Mouse (Mus musculus): ENCODE data around the gene Ddit4.

The Ddit4 gene

GRCm38 (mm10) chr10:59972534-59972933, 20.9 kb upstream of the Ddit4 start:
- DNase-seq (ENCODE audit: low read depth, low spot score): no peak

- no peak for DNase-seq (ENCODE audit: low read depth, low spot score)
Measured at GRCm38 (mm10) chr10:59971813-59972212, 20.2 kb upstream of the Ddit4 start.

DNA sequence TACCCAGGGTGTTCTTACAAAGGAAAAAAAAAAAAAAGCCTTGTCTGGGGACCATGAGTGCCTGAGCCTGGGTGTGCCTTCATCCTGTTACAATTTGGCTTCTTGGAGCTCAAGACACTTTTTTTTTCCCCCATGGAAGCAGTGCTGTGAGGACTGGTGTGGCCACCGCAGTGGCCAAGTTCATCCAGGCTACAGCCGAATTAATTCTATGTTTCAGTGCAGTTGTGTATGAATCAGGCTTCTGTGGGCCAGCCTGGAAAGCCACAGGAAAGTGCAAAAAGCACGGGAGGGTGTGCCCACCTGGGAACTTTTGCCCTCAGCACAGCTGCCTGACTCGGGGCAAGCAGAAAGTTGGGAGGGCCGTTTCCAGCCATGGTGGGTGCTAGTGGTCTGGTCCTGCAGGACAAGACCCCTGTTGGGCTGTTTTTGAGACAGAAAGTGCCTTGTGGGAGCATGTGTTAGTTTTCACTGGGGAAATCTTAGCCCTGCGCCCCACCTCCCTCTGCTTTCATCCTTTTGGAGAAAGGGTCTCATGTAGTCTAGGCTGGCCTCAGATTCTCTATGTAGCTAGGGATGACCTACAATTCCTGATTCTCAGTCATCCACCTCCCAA, 18.9 kb upstream of the Ddit4 start:
- DNase-seq (ENCODE audit: low read depth, low spot score): no peak

GRCm38 (mm10) chr10:59969821-59970449, 18.3 kb upstream of the Ddit4 start:
- peak; percentile 73 for DNase-seq (ENCODE audit: low read depth, low spot score)

GRCm38 (mm10) chr10:59967309-59967942, 15.8 kb upstream of the Ddit4 start:
- no peak for DNase-seq (ENCODE audit: low read depth, low spot score)

GRCm38 (mm10) chr10:59966743-59967142, 15.1 kb upstream of the Ddit4 start:
- DNase-seq (ENCODE audit: low read depth, low spot score): no peak

GRCm38 (mm10) chr10:59965788-59966187, 14.2 kb upstream of the Ddit4 start:
- DNase-seq (ENCODE audit: low read depth, low spot score): no peak

DNA sequence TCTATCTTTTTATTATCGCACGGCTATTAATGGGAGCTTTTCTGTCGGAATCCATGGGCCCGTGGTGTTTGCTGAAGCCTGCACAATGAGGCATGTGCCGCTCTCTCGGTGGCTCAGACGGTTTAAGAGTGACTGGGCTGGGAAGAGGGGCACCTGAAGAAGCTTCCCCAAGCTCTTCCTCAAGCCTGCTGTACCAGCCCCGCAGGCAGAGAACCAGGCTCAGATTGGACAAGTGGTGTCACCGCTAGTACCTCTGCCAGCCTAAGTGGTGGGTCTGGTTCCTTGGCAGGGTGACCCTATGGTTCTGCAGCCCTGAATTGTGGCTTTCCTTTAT, 13.7 kb upstream of the Ddit4 start:
- DNase-seq (ENCODE audit: low read depth, low spot score): no peak

- DNase-seq (ENCODE audit: low read depth, low spot score): peak; percentile 72
Measured at GRCm38 (mm10) chr10:59964504-59965361, 13.1 kb upstream of the Ddit4 start.

DNA sequence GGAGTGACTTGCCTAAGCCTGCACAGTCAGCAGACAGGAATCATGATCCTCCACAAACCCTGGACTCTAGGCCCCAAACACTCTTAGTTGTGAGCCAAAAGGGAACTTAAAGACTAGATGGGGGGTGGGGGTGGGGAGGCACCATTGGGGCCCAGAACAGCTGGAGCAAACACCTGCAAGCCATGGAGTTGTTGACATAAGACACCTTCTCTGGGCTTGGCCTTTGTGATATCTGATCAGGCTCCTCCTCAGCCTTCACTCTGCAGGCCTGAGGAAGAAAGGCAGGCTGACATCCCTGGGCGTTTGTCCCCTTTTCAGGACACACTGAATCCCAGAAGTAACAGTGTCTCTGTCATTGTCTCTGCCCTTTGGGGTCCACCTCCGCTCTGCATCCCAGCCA, 12.0 kb upstream of the Ddit4 start:
- DNase-seq (ENCODE audit: low read depth, low spot score): no peak

DNA sequence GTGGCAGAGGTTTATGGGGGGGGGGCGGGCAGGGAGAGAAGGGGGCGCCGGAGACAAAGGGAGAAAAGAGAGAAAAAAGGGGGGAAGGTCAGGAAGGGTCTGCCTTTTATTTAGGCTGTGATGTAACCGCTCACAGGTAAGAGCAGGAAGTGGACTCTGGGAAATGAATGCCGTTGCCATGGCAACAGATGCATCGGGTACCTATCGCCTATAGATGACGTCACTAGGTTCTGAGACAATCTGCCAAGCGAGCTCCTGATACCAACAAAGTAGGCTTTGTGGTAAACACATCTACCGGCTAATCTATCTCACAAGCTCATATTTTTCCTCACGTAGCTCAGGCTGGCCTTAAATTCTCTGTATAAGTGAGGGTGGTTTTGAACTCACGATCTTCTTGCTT, 7.9 kb upstream of the Ddit4 start:
- no peak for DNase-seq (ENCODE audit: low read depth, low spot score)

DNA sequence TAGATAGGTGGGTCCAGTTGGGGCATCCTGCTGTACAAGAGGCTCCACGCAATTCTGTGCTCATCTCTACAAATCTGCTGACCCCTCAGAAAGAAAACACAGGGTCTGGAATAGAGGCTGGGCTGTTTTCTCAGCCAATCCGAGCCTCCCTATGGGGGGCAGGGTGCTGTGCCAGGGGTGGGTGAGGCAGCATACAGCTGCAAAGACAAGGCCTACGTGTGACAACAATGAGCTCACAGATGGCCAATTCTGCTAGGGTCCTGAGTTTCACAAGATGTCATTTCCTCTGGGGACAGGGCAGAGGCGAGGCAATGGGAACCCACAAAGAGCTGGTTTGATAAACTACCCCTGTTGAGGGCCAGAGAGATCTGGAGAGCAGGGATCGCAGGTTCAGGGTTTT, 6.8 kb upstream of the Ddit4 start:
- no peak for DNase-seq (ENCODE audit: low read depth, low spot score)

DNA sequence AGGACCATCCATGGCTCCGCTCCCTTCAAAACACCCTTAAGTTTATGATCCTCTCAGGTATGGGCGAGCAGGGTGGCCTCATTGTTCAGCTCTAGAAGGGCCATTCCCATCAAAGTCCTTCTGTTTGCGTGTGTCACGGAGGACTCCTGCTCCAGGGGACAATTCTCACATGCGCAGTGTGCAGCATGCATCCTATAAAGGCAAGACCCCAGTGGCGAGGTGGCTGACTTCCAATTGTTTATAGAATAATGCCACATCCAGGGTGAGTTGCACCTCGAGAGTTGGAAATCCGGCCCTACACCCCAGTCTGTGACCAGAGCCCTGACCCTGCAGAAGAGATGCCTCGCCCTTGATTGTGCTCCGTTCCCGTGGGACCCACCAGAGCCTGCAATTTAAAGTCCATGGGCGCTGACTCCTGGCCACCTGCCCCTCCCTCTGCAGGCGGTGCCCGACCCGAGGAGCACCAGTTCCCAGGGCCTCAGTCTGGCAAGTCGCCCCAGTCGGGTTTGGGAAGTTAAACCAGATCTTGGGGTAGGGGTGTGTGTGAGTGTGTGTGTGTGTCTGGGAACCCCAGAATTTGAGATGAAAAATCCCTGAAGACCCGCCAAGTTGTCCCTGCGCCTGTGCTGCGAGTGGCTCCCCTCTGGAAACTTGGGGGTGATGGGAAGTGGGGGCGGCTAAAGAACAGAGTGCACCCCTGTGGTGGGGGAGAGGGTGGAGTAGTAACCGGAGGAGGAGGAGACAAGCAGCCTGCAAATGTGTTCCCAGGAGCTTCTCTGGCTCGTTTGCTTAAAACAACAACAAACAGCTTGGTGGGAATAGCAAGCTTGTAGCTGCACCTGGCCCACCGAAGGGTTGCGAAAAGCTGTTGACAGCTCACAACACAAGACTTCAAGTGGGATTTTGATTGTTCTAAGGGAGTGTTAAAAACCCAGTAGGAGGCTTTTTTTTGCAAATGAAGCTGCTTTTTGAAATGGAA, 5.8 kb upstream of the Ddit4 start:
- DNase-seq (ENCODE audit: low read depth, low spot score): no peak

DNA sequence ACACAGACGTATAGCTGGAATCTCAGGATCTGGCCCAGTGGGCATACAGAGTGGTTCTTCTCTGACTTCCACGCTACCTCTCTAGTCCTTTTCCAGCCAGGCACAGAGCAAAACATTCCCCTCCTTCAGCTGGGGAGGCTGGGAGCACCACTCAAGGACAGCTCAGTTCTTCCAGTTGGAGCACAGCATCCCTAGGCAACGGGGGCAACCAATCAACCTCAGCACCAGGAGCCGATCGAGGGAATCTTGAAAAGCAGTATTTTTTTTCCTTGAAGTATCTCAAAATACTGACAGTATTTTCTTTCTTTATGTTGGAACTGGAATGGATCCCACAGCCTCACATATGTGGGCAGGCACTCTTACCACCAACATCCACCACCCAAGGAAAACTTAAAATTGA, 5.0 kb upstream of the Ddit4 start:
- no peak for DNase-seq (ENCODE audit: low read depth, low spot score)

DNA sequence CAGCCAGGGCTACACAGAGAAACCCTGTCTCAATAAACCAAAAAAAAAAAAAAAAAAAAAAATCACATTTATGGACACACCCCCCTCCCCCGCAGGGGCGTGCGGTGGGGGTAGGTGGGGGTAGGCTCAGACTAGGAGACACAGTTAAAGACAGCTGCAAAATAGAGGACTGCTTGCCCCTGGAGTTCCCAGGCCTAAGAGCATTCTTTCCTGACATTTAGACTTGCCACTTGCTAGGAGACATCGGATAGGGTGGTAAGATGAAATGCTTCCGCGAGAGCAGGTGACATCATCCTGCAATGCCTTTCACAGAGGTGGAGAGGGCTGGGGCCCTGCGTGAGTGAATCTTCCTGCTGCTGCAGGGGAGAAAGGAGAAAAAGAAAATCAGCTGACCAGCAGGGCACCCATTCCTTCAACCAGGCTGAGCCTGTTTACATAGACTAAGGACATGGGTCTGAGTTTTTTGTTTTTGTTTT, 2.0 kb upstream of the Ddit4 start:
- no peak for DNase-seq (ENCODE audit: low read depth, low spot score)

GRCm38 (mm10) chr10:59952781-59953563, 1.3 kb upstream of the Ddit4 start:
- DNase-seq (ENCODE audit: low read depth, low spot score): no peak

DNA sequence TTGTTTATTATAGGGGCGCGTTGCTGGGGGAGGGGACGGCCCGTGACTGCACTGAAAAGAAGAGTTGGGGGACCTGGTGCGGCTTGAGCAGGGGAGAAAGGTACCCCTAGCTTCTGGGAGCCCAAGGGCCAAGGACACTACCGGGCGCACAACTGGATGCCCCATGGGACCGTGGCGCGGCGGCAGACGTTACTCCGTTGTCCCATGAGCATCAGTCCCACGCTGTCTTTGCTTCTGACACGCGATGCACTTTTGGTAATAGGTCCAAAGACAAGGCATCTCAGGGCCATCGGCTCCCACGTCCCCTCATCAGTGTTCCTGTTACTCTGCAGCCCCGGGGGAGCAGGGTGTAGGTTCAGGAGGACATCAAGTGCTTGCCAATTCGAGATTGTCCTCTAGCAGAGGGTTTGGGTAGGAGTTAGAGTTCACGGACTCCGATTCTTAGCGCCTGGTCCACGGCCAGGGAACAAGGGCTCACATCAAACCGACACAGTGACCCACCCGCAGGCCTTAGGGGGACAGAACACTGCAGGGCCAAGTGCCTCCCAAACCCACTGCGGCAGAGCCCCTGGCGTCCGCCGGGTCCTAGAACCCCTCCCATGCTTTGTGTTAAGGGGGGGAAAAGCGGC, 632 bp upstream of the Ddit4 start:
- DNase-seq (ENCODE audit: low read depth, low spot score): no peak

- DNase-seq (ENCODE audit: low read depth, low spot score): no peak
Measured at GRCm38 (mm10) chr10:59950716-59951191, 880 bp downstream of the Ddit4 start.

DNA sequence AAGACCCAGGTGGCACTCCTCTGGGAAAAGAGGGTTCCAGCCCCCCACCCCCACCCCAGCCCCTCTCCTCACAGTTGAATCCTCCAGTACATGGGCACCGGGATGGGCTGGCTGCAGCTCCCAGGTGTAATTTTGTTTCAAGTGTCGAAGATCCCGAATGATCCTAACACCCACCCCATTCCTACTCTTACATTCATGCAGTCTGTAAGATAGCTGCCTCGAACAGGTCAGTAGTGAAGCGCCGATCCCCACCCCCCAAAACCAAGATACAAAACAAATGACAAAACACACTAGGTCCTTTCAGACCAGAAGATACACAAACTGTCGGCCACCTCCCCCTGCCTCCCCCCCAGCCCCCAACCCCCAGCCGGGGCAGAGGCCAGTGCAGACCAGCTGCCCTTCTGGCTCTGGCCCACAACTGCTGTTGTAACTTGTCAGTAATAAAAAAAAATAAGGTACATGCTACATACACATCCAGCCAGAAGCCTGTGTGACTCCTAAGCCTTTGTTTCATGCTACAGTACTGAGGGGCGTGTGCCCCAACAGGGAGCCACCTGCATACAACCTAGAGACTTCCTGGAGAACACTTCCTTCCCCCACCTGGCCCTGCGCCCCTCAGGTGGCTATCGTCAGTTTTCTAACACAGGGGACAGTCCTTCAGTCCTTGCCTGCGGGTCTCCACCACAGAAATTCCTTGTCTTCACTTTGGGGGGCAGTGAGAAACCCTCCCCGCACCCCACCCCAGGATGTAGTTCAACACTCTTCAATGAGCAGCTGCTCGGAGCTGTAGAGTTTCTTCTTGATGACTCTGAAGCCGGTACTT, 1.6 kb downstream of the Ddit4 start:
- no peak for DNase-seq (ENCODE audit: low read depth, low spot score)

Data from mesoderm, embryonic 11.5 days (tissue).